21 mouse cellular contexts compared by ENCODE assay signal in genomic region chr17:78479916-78480315, GRCm38 (mm10). TPM values are rescaled to one million over a fixed set of nuclear protein-coding genes. Genes with fewer than 3 reads are reported as not detected.
"Had no signal": no experiment of that assay in that cellular context is flagged by ENCODE, and none has a peak within 500 bp of the region (broad histone marks: within the 10 kb centered on the region; RNA-seq: fewer than 3 reads in every experiment).

No protein-coding gene starts in this region.

- H3K4me3 ChIP-seq: lung, embryonic 15.5 days; megakaryocyte, embryonic 14.5 days; midbrain, embryonic 12.5 days; myocyte; neural tube, embryonic 13.5 days; neural tube, embryonic 15.5 days; stomach, embryonic 15.5 days had no signal

- H3K9me3 ChIP-seq: lung, embryonic 15.5 days; neural tube, embryonic 15.5 days; stomach, embryonic 15.5 days had no signal

- ATAC-seq: liver, postnatal 0 days; lung, postnatal 0 days; midbrain, embryonic 16.5 days had no signal

- H3K36me3 ChIP-seq: lung, embryonic 15.5 days; midbrain, embryonic 12.5 days; neural tube, embryonic 13.5 days; neural tube, embryonic 15.5 days; stomach, embryonic 15.5 days had no signal

- H3K4me2 ChIP-seq: lung, embryonic 15.5 days; midbrain, embryonic 12.5 days; neural tube, embryonic 13.5 days; neural tube, embryonic 15.5 days; stomach, embryonic 15.5 days had no signal

- H3K4me1 ChIP-seq: lung, embryonic 15.5 days; megakaryocyte, embryonic 14.5 days; midbrain, embryonic 12.5 days; neural tube, embryonic 13.5 days; neural tube, embryonic 15.5 days; stomach, embryonic 15.5 days had no signal

- H3K27me3 ChIP-seq: lung, embryonic 15.5 days; megakaryocyte, embryonic 14.5 days; midbrain, embryonic 12.5 days; neural tube, embryonic 13.5 days; neural tube, embryonic 15.5 days; stomach, embryonic 15.5 days had no signal

- H3K9ac ChIP-seq: liver, postnatal 0 days; lung, embryonic 15.5 days; midbrain, embryonic 12.5 days; neural tube, embryonic 13.5 days; neural tube, embryonic 15.5 days; stomach, embryonic 15.5 days had no signal

- DNase-seq: liver, postnatal 0 days; lung, adult 2 months; lung, postnatal 14 days; lung, postnatal 36 days; midbrain, embryonic 14.5 days; retina, postnatal 1 day; right cerebral cortex, adult 18-20 months; thymus, adult 2 months; thymus, postnatal 25 days; thymus, postnatal 4 days had no signal

- H3K27ac ChIP-seq: lung, embryonic 15.5 days; macrophage; midbrain, embryonic 12.5 days; neural tube, embryonic 13.5 days; neural tube, embryonic 15.5 days; stomach, embryonic 15.5 days; stomach, postnatal 0 days had no signal

RNA-seq across cellular contexts. Expression of gene Vit, which starts 27.9 kb away (rescaled TPM):
- polyA plus RNA-seq: macrophage, myocyte had no signal
